Mouse (Mus musculus): ENCODE measurements around the gene Rem1. TPM values are rescaled to one million over a fixed set of nuclear protein-coding genes. Genes with fewer than 3 reads are reported as not detected.
A peak's percentile ranks its signal among the peaks of the same experiment; 100 is the strongest.

The Rem1 gene
- 46.9 and 61.8 TPM in 2 replicates for polyA plus RNA-seq (2014; fragmentation: Nextera tagmentation; extraction: Ambion mirVana)

- Histone ChIP-seq H3K27ac (ENCODE audit: low read depth, low read length) (peak within 1 kb of the TSS; percentile 85), H3K4me3 (ENCODE audit: low read length) (peak within 1 kb of the TSS; percentile 65), H3K36me3 (ENCODE audit: control insufficient read depth, insufficient read depth, low read length) (peaks cover 16% of the 10 kb centered on the region; the same call in 1 of the 2 replicates), H3K4me2 (replicated peaks; ENCODE audit: low read depth, low read length) (peak within 1 kb of the TSS; percentile 91), H3K27me3 (ENCODE audit: control insufficient read depth, insufficient read depth, low read length) (no peaks in the 10 kb centered on the region), H3K9me3 (ENCODE audit: control insufficient read depth, low read length) (0 out of 2 replicates have a peak, but pooled peaks cover 4% of the 10 kb centered on the region), H3K9ac (ENCODE audit: low read depth, low read length) (peak within 1 kb of the TSS; percentile 79), H3K4me1 (ENCODE audit: control insufficient read depth, insufficient read depth, low read length) (peaks cover 43% of the 10 kb centered on the region; the same call in 1 of the 2 replicates)
- ATAC-seq (ENCODE audit: low FRiP score, low TSS enrichment), result peak; percentile 74
- under 1% methylated on average over 59 of the region's 59 CpGs for WGBS
Measured at GRCm38 (mm10) chr2:152626774-152627591, at the start of gene Rem1. Rem1 (plus strand) TSS chr2:152626951.

- no peaks in the 10 kb centered on the region for H3K4me1 ChIP-seq (ENCODE audit: control insufficient read depth, insufficient read depth, low read length)
- 45% methylated on average over 7 of the region's 7 CpGs for WGBS
- no peak for ATAC-seq (ENCODE audit: low FRiP score, low TSS enrichment)
- H3K27ac ChIP-seq (ENCODE audit: low read depth, low read length), result no peak within 1 kb of the TSS
- no peaks in the 10 kb centered on the region for H3K9me3 ChIP-seq (ENCODE audit: control insufficient read depth, low read length)
- no peak within 1 kb of the TSS for H3K4me3 ChIP-seq (ENCODE audit: low read length)
- no peaks in the 10 kb centered on the region for H3K27me3 ChIP-seq (ENCODE audit: control insufficient read depth, insufficient read depth, low read length)
- no peak within 1 kb of the TSS for H3K9ac ChIP-seq (ENCODE audit: low read depth, low read length)
- H3K36me3 ChIP-seq (ENCODE audit: control insufficient read depth, insufficient read depth, low read length), result no peaks in the 10 kb centered on the region
- H3K4me2 ChIP-seq (replicated peaks; ENCODE audit: low read depth, low read length), result no peak within 1 kb of the TSS
Measured at GRCm38 (mm10) chr2:152580107-152580506, 46.6 kb upstream of the Rem1 start, which contains the start of gene Defb19. Defb19 (minus strand) TSS chr2:152580312.

- no peak overlapping the region for H3K4me2 ChIP-seq (replicated peaks; ENCODE audit: low read depth, low read length)
- no peaks in the 10 kb centered on the region for H3K36me3 ChIP-seq (ENCODE audit: control insufficient read depth, insufficient read depth, low read length)
- ATAC-seq (ENCODE audit: low FRiP score, low TSS enrichment), result no peak
- WGBS, result 77% methylated on average over 11 of the region's 11 CpGs
- H3K4me1 ChIP-seq (ENCODE audit: control insufficient read depth, insufficient read depth, low read length), result no peaks in the 10 kb centered on the region
- H3K9me3 ChIP-seq (ENCODE audit: control insufficient read depth, low read length), result no peaks in the 10 kb centered on the region
- no peak overlapping the region for H3K9ac ChIP-seq (ENCODE audit: low read depth, low read length)
- no peak overlapping the region for H3K27ac ChIP-seq (ENCODE audit: low read depth, low read length)
- H3K4me3 ChIP-seq (ENCODE audit: low read length), result no peak overlapping the region
- H3K27me3 ChIP-seq (ENCODE audit: control insufficient read depth, insufficient read depth, low read length), result no peaks in the 10 kb centered on the region
Measured at GRCm38 (mm10) chr2:152580612-152581011, 46.1 kb upstream of the Rem1 start.

- WGBS, result 78% methylated on average over 4 of the region's 4 CpGs
- no peak for ATAC-seq (ENCODE audit: low FRiP score, low TSS enrichment)
- no peaks in the 10 kb centered on the region for H3K9me3 ChIP-seq (ENCODE audit: control insufficient read depth, low read length)
Measured at GRCm38 (mm10) chr2:152586926-152587560, 39.7 kb upstream of the Rem1 start.

GRCm38 (mm10) chr2:152588450-152588849, 38.3 kb upstream of the Rem1 start:
- Histone ChIP-seq H3K9me3 (ENCODE audit: control insufficient read depth, low read length) (no peaks in the 10 kb centered on the region), H3K4me2 (replicated peaks; ENCODE audit: low read depth, low read length) (no peak overlapping the region), H3K9ac (ENCODE audit: low read depth, low read length) (no peak overlapping the region), H3K4me3 (ENCODE audit: low read length) (no peak overlapping the region), H3K36me3 (ENCODE audit: control insufficient read depth, insufficient read depth, low read length) (no peaks in the 10 kb centered on the region), H3K27me3 (ENCODE audit: control insufficient read depth, insufficient read depth, low read length) (no peaks in the 10 kb centered on the region), H3K4me1 (ENCODE audit: control insufficient read depth, insufficient read depth, low read length) (0 out of 2 replicates have a peak, but pooled peaks cover 10% of the 10 kb centered on the region), H3K27ac (ENCODE audit: low read depth, low read length) (no peak overlapping the region)
- 38% methylated on average over 2 of the region's 2 CpGs for WGBS
- no peak for ATAC-seq (ENCODE audit: low FRiP score, low TSS enrichment)

More at GRCm38 (mm10) chr2:152586926-152587560, 39.7 kb upstream of the Rem1 start:
- H3K9ac ChIP-seq (ENCODE audit: low read depth, low read length), result no peak overlapping the region
- H3K4me2 ChIP-seq (replicated peaks; ENCODE audit: low read depth, low read length), result no peak overlapping the region
- H3K36me3 ChIP-seq (ENCODE audit: control insufficient read depth, insufficient read depth, low read length), result no peaks in the 10 kb centered on the region
- no peaks in the 10 kb centered on the region for H3K27me3 ChIP-seq (ENCODE audit: control insufficient read depth, insufficient read depth, low read length)
- no peak overlapping the region for H3K4me3 ChIP-seq (ENCODE audit: low read length)
- 0 out of 2 replicates have a peak, but pooled peaks cover 10% of the 10 kb centered on the region for H3K4me1 ChIP-seq (ENCODE audit: control insufficient read depth, insufficient read depth, low read length)
- no peak overlapping the region for H3K27ac ChIP-seq (ENCODE audit: low read depth, low read length)

GRCm38 (mm10) chr2:152589021-152589420, 37.7 kb upstream of the Rem1 start:
- no peak overlapping the region for H3K9ac ChIP-seq (ENCODE audit: low read depth, low read length)
- no peak for ATAC-seq (ENCODE audit: low FRiP score, low TSS enrichment)
- H3K4me1 ChIP-seq (ENCODE audit: control insufficient read depth, insufficient read depth, low read length), result 0 out of 2 replicates have a peak, but pooled peaks cover 10% of the 10 kb centered on the region
- no peaks in the 10 kb centered on the region for H3K36me3 ChIP-seq (ENCODE audit: control insufficient read depth, insufficient read depth, low read length)
- no peak overlapping the region for H3K4me3 ChIP-seq (ENCODE audit: low read length)
- no peaks in the 10 kb centered on the region for H3K27me3 ChIP-seq (ENCODE audit: control insufficient read depth, insufficient read depth, low read length)
- H3K9me3 ChIP-seq (ENCODE audit: control insufficient read depth, low read length), result no peaks in the 10 kb centered on the region
- H3K27ac ChIP-seq (ENCODE audit: low read depth, low read length), result no peak overlapping the region
- 33% methylated on average over 6 of the region's 6 CpGs for WGBS
- no peak overlapping the region for H3K4me2 ChIP-seq (replicated peaks; ENCODE audit: low read depth, low read length)

GRCm38 (mm10) chr2:152599299-152599698, 27.5 kb upstream of the Rem1 start, which contains the start of gene Defb45:
Defb45 (minus strand) TSS chr2:152599399.
- ATAC-seq (ENCODE audit: low FRiP score, low TSS enrichment), result no peak
- WGBS, result 66% methylated on average over 7 of the region's 7 CpGs
- Histone ChIP-seq H3K4me2 (replicated peaks; ENCODE audit: low read depth, low read length) (no peak within 1 kb of the TSS), H3K4me3 (ENCODE audit: low read length) (no peak within 1 kb of the TSS), H3K36me3 (ENCODE audit: control insufficient read depth, insufficient read depth, low read length) (no peaks in the 10 kb centered on the region), H3K9ac (ENCODE audit: low read depth, low read length) (no peak within 1 kb of the TSS), H3K27ac (ENCODE audit: low read depth, low read length) (no peak within 1 kb of the TSS), H3K27me3 (ENCODE audit: control insufficient read depth, insufficient read depth, low read length) (no peaks in the 10 kb centered on the region), H3K9me3 (ENCODE audit: control insufficient read depth, low read length) (no peaks in the 10 kb centered on the region), H3K4me1 (ENCODE audit: control insufficient read depth, insufficient read depth, low read length) (no peaks in the 10 kb centered on the region)

GRCm38 (mm10) chr2:152600076-152600475, 26.7 kb upstream of the Rem1 start:
- 82% methylated on average over 6 of the region's 6 CpGs for WGBS
- ATAC-seq (ENCODE audit: low FRiP score, low TSS enrichment), result no peak

More at GRCm38 (mm10) chr2:152600076-152600475, 26.7 kb upstream of the Rem1 start:
- Histone ChIP-seq H3K27me3 (ENCODE audit: control insufficient read depth, insufficient read depth, low read length) (no peaks in the 10 kb centered on the region), H3K9ac (ENCODE audit: low read depth, low read length) (no peak overlapping the region), H3K4me2 (replicated peaks; ENCODE audit: low read depth, low read length) (no peak overlapping the region), H3K27ac (ENCODE audit: low read depth, low read length) (no peak overlapping the region), H3K4me1 (ENCODE audit: control insufficient read depth, insufficient read depth, low read length) (no peaks in the 10 kb centered on the region), H3K36me3 (ENCODE audit: control insufficient read depth, insufficient read depth, low read length) (no peaks in the 10 kb centered on the region), H3K4me3 (ENCODE audit: low read length) (no peak overlapping the region), H3K9me3 (ENCODE audit: control insufficient read depth, low read length) (no peaks in the 10 kb centered on the region)

Measured in kidney, embryonic 14.5 days (tissue).